Mouse (Mus musculus): ENCODE data around the gene Dmp1. TPM values are rescaled to one million over a fixed set of nuclear protein-coding genes. Genes with fewer than 3 reads are reported as not detected.
A peak's percentile ranks its signal among the peaks of the same experiment; 100 is the strongest.

The Dmp1 gene
- total and polyA plus RNA-seq, 3 experiments, result not detected

DNA sequence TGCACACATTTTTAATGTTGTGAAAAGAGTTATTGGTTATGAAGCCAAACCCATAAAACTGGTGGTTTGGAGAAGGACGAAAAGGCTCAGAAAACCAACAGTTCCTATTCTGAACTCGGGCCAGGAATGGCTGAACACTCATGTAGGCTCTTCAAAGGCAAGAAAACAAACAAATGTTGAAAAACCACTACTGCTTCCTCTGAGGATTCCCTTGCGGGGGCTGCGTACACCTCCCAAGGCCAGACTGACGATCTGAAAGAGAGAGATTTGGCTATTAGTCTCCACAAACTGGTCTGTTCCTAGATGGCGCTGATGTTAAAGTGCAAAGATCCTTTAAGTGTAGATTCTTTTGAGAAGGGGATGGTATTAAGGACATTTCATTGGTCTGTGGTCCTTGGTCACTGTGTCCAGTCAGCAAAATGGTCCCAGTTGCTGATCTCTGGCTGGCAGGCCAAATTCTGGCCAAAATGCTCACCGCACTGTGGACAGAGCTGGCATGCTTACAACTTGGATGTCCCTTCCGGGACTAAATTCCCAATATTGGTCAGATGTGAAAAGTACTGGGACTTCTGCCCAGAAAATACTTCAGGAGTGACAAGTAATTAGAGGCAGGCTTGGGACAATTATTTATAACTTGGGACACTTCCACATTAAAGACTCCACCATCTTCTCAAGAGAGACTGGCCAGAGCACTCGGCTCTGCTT is 37.4 kb downstream of the Dmp1 start:
- TF ChIP-seq EP300 (IDR thresholded peaks at IDR 0.05; ENCODE audit: insufficient read depth, low read depth, low read length) (no peak), POLR2A (IDR thresholded peaks at IDR 0.05; ENCODE audit: insufficient read depth, low read depth, low read length) (no peak), CTCF (IDR thresholded peaks at IDR 0.05) (no peak)
- H3K9ac ChIP-seq (ENCODE audit: low read depth, low read length), result no peak overlapping the region
- H3K36me3 ChIP-seq (ENCODE audit: control insufficient read depth, insufficient read depth, low read length), result no peaks in the 10 kb centered on the region
- H3K4me1 ChIP-seq (ENCODE audit: control insufficient read depth, insufficient read depth, low read length), result peaks cover 5% of the 10 kb centered on the region
- H3K27me3 ChIP-seq (ENCODE audit: control insufficient read depth, insufficient read depth, low read length), result no peaks in the 10 kb centered on the region
- peak; percentile 37 to 58 for DNase-seq
- WGBS, result 44% methylated on average over 9 of the region's 9 CpGs
- no peaks in the 10 kb centered on the region for H3K79me2 ChIP-seq (replicated peaks; ENCODE audit: control insufficient read depth, insufficient read depth, low read length)
- intact Hi-C loops (cut with DNase I), result no loop called here
- no peak overlapping the region for H3K4me3 ChIP-seq
- peak overlapping the region; percentile 43 for H3K27ac ChIP-seq

GRCm38 (mm10) chr5:104244261-104244660 is 41.8 kb downstream of the Dmp1 start:
- DNase-seq, result no peak
- Histone ChIP-seq H3K9ac (ENCODE audit: low read depth, low read length) (no peak overlapping the region), H3K27me3 (ENCODE audit: control insufficient read depth, insufficient read depth, low read length) (no peaks in the 10 kb centered on the region), H3K4me1 (ENCODE audit: control insufficient read depth, insufficient read depth, low read length) (peaks cover 5% of the 10 kb centered on the region), H3K27ac (no peak overlapping the region), H3K4me3 (no peak overlapping the region), H3K79me2 (replicated peaks; ENCODE audit: control insufficient read depth, insufficient read depth, low read length) (no peaks in the 10 kb centered on the region), H3K36me3 (ENCODE audit: control insufficient read depth, insufficient read depth, low read length) (no peaks in the 10 kb centered on the region)
- TF ChIP-seq POLR2A (IDR thresholded peaks at IDR 0.05; ENCODE audit: insufficient read depth, low read depth, low read length), result no peak
- TF ChIP-seq CTCF (IDR thresholded peaks at IDR 0.05), result no peak
- no peak for TF ChIP-seq EP300 (IDR thresholded peaks at IDR 0.05; ENCODE audit: insufficient read depth, low read depth, low read length)
- intact Hi-C loops (cut with DNase I), result no loop called here
- WGBS, result 84% methylated on average over 2 of the region's 2 CpGs

DNA sequence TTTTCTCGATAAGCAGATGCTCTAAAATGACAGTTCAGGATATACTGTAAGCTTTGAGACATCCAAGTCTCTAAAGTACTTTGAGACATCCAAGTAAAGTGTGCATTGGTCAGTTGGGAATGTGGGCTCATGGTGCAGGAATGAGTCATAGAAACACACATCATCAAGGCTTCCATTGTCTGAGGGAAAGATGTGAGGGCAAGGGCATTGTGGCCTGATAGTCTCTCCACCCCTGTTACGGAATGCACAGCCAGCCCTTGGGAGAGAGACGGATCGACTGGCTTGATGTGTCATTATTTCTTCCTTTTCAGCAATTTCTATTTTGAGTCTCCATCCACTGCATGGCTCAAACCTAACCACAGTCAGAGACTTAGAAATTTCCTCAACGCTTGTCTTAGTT is 49.4 kb downstream of the Dmp1 start:
- no peak for TF ChIP-seq POLR2A (IDR thresholded peaks at IDR 0.05; ENCODE audit: insufficient read depth, low read depth, low read length)
- TF ChIP-seq EP300 (IDR thresholded peaks at IDR 0.05; ENCODE audit: insufficient read depth, low read depth, low read length), result no peak
- TF ChIP-seq CTCF (IDR thresholded peaks at IDR 0.05), result no peak
- Histone ChIP-seq H3K4me3 (no peak overlapping the region), H3K79me2 (replicated peaks; ENCODE audit: control insufficient read depth, insufficient read depth, low read length) (no peaks in the 10 kb centered on the region), H3K36me3 (ENCODE audit: control insufficient read depth, insufficient read depth, low read length) (no peaks in the 10 kb centered on the region), H3K27me3 (ENCODE audit: control insufficient read depth, insufficient read depth, low read length) (no peaks in the 10 kb centered on the region), H3K27ac (no peak overlapping the region), H3K9ac (ENCODE audit: low read depth, low read length) (no peak overlapping the region), H3K4me1 (ENCODE audit: control insufficient read depth, insufficient read depth, low read length) (no peaks in the 10 kb centered on the region)
- intact Hi-C loops (cut with DNase I), result no loop called here
- DNase-seq, result no peak
- 53% methylated on average over 5 of the region's 5 CpGs for WGBS

GRCm38 (mm10) chr5:104256585-104256984 is 54.2 kb downstream of the Dmp1 start:
- Histone ChIP-seq H3K4me3 (no peak overlapping the region), H3K27me3 (ENCODE audit: control insufficient read depth, insufficient read depth, low read length) (no peaks in the 10 kb centered on the region), H3K4me1 (ENCODE audit: control insufficient read depth, insufficient read depth, low read length) (no peaks in the 10 kb centered on the region), H3K27ac (no peak overlapping the region), H3K36me3 (ENCODE audit: control insufficient read depth, insufficient read depth, low read length) (no peaks in the 10 kb centered on the region), H3K79me2 (replicated peaks; ENCODE audit: control insufficient read depth, insufficient read depth, low read length) (no peaks in the 10 kb centered on the region), H3K9ac (ENCODE audit: low read depth, low read length) (no peak overlapping the region)
- WGBS, result 57% methylated on average over 3 of the region's 3 CpGs
- TF ChIP-seq CTCF (IDR thresholded peaks at IDR 0.05) (no peak), EP300 (IDR thresholded peaks at IDR 0.05; ENCODE audit: insufficient read depth, low read depth, low read length) (no peak), POLR2A (IDR thresholded peaks at IDR 0.05; ENCODE audit: insufficient read depth, low read depth, low read length) (no peak)
- intact Hi-C loops (cut with DNase I), result no loop called here
- DNase-seq, result no peak

DNA sequence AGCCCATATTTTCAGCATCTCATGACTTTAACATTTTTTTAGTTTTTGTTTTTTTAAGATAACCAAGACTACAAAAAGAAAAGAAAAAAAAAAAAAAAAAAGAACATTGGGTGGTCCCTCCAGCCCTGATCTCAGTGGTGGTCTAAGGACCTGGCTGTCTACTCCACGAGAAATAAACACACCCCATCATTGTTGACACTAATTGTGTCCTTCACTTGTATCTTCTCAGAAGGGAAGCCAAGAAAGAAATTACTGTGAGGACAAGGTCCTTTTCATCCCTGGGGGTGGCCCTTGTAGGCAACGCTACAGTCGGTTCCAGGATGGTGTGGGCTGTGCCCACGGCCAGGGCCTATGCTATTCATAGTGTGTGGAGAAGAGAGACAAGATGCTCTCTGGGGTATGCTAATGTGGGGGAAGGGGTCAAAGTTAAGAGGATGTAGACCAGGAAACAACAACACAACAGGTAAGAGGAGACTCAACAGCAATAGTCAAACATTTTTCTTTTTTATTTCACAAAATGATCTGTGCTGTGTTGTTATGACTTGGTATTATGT is 59.6 kb downstream of the Dmp1 start:
- intact Hi-C loops (cut with DNase I), result no loop called here
- no peaks in the 10 kb centered on the region for H3K27me3 ChIP-seq (ENCODE audit: control insufficient read depth, insufficient read depth, low read length)
- H3K79me2 ChIP-seq (replicated peaks; ENCODE audit: control insufficient read depth, insufficient read depth, low read length), result no peaks in the 10 kb centered on the region
- 67% methylated on average over 4 of the region's 4 CpGs for WGBS
- no peak for DNase-seq
- TF ChIP-seq EP300 (IDR thresholded peaks at IDR 0.05; ENCODE audit: insufficient read depth, low read depth, low read length), result no peak
- TF ChIP-seq CTCF (IDR thresholded peaks at IDR 0.05), result no peak
- no peak for TF ChIP-seq POLR2A (IDR thresholded peaks at IDR 0.05; ENCODE audit: insufficient read depth, low read depth, low read length)
- H3K4me1 ChIP-seq (ENCODE audit: control insufficient read depth, insufficient read depth, low read length), result no peaks in the 10 kb centered on the region
- no peaks in the 10 kb centered on the region for H3K36me3 ChIP-seq (ENCODE audit: control insufficient read depth, insufficient read depth, low read length)
- no peak overlapping the region for H3K4me3 ChIP-seq
- H3K9ac ChIP-seq (ENCODE audit: low read depth, low read length), result no peak overlapping the region
- no peak overlapping the region for H3K27ac ChIP-seq

- WGBS, result 88% methylated on average over 13 of the region's 13 CpGs
- Histone ChIP-seq H3K36me3 (ENCODE audit: control insufficient read depth, insufficient read depth, low read length) (no peaks in the 10 kb centered on the region), H3K4me1 (ENCODE audit: control insufficient read depth, insufficient read depth, low read length) (no peaks in the 10 kb centered on the region), H3K27ac (no peak overlapping the region), H3K9ac (ENCODE audit: low read depth, low read length) (no peak overlapping the region), H3K4me3 (no peak overlapping the region), H3K79me2 (replicated peaks; ENCODE audit: control insufficient read depth, insufficient read depth, low read length) (no peaks in the 10 kb centered on the region), H3K27me3 (ENCODE audit: control insufficient read depth, insufficient read depth, low read length) (no peaks in the 10 kb centered on the region)
- TF ChIP-seq CTCF (IDR thresholded peaks at IDR 0.05) (no peak), EP300 (IDR thresholded peaks at IDR 0.05; ENCODE audit: insufficient read depth, low read depth, low read length) (no peak), POLR2A (IDR thresholded peaks at IDR 0.05; ENCODE audit: insufficient read depth, low read depth, low read length) (no peak)
- intact Hi-C loops (cut with DNase I), result no loop called here
- no peak for DNase-seq
Observed at GRCm38 (mm10) chr5:104263014-104263776, 60.8 kb downstream of the Dmp1 start.

Other genes with a start within 250 kb of the Dmp1 start
- not detected for gene Hsd17b13, start 225.2 kb upstream of the Dmp1 start, total RNA-seq (2021)
- gene Hsd17b13, start 225.2 kb upstream of the Dmp1 start, polyA plus RNA-seq (2012; rRNA removed), result 0.32 TPM in 1 of 2 replicates, not detected in the other
- 10 to 100 TPM; 23.1 to 30.8 TPM for gene Hsd17b11, start 180.7 kb upstream of the Dmp1 start, total RNA-seq (2021)
- 14.0 and 20.6 TPM in 2 replicates for gene Hsd17b11, start 180.7 kb upstream of the Dmp1 start, polyA plus RNA-seq (2012; rRNA removed)
- gene Nudt9, start 156.3 kb upstream of the Dmp1 start, total RNA-seq (2021), result 10 to 100 TPM; 48.3 to 59.1 TPM
- 38.7 and 39.0 TPM in 2 replicates for gene Nudt9, start 156.3 kb upstream of the Dmp1 start, polyA plus RNA-seq (2012; rRNA removed)
- not detected for gene Gm17660, start 125.0 kb upstream of the Dmp1 start, total RNA-seq (2021)
- gene Gm17660, start 125.0 kb upstream of the Dmp1 start, polyA plus RNA-seq (2012; rRNA removed), result not detected in 2 replicates
- 100 to 1,000 TPM; 182 to 219 TPM for gene Sparcl1, start 88.9 kb upstream of the Dmp1 start, total RNA-seq (2021)
- gene Sparcl1, start 88.9 kb upstream of the Dmp1 start, polyA plus RNA-seq (2012; rRNA removed), result 122 and 281 TPM in 2 replicates
- not detected for gene Dspp, start 31.9 kb upstream of the Dmp1 start, total RNA-seq (2021)
- not detected in 2 replicates for gene Dspp, start 31.9 kb upstream of the Dmp1 start, polyA plus RNA-seq (2012; rRNA removed)
- gene Ibsp, start 96.6 kb downstream of the Dmp1 start, total RNA-seq (2021), result not detected
- gene Ibsp, start 96.6 kb downstream of the Dmp1 start, polyA plus RNA-seq (2012; rRNA removed), result 0.12 TPM in 1 of 2 replicates, not detected in the other
- not detected for gene Mepe, start 122.7 kb downstream of the Dmp1 start, total RNA-seq (2021)
- gene Mepe, start 122.7 kb downstream of the Dmp1 start, polyA plus RNA-seq (2012; rRNA removed), result not detected in 2 replicates
- under 1 TPM; 0.36 to 0.39 TPM for gene Spp1, start 232.5 kb downstream of the Dmp1 start, total RNA-seq (2021)
- 1.7 and 2.1 TPM in 2 replicates for gene Spp1, start 232.5 kb downstream of the Dmp1 start, polyA plus RNA-seq (2012; rRNA removed)